Mouse (Mus musculus): Measurements from ENCODE around the gene Zdhhc24.

GRCm38 (mm10) chr19:4854552-4855469 lies 23.7 kb upstream of the Zdhhc24 start, which contains the start of gene Ctsf:
- TF ChIP-seq MAX (IDR thresholded peaks at IDR 0.05; ENCODE audit: low read depth) (no peak), CEBPB (IDR thresholded peaks at IDR 0.05; ENCODE audit: insufficient read depth, poor library complexity, severe bottlenecking) (no peak)
